Mouse (Mus musculus): ENCODE results near the gene Ate1.
A peak's percentile ranks its signal among the peaks of the same experiment; 100 is the strongest.

- TF ChIP-seq CTCF (IDR thresholded peaks at IDR 0.05) (peak; percentile 38), EP300 (IDR thresholded peaks at IDR 0.05) (no peak)
Measured at GRCm38 (mm10) chr7:130535174-130535573, 15.0 kb upstream of the Ate1 start.
